Mouse (Mus musculus) CH12.LX (cell line): ENCODE measurements around the gene Trabd2b. TPM values are rescaled to one million over a fixed set of nuclear protein-coding genes. Genes with fewer than 3 reads are reported as not detected.

Source experiments
- DNase-seq: peaks from one replicate; pipeline ENCODE4 v3.0.0-alpha.2; 2013; ENCODE audit errors: extremely low read depth
- H3K27ac ChIP-seq: 2 replicates; pipeline ENCODE4 v1.5.1; 2012; ENCODE audit warnings: low read depth, mild to moderate bottlenecking, control low read depth, moderate library complexity; ENCODE audit not compliant: insufficient read depth
- H3K27me3 ChIP-seq: replicated peaks from 2 replicates; pipeline ENCODE3; 2012; ENCODE audit warnings: inconsistent platforms
- H3K36me3 ChIP-seq, 2 experiments: replicated peaks in 1 of 2; 2 replicates each; pipeline versions ENCODE3 to v1.6.1; 2012; ENCODE audit warnings: inconsistent platforms in 1 of 2, low read length in 1 of 2, mild to moderate bottlenecking in 1 of 2, mixed read lengths in 1 of 2, moderate library complexity in 1 of 2; ENCODE audit not compliant: control insufficient read depth in 1 of 2, insufficient read depth in 1 of 2
- H3K4me1 ChIP-seq, 2 experiments: 2 replicates each; pipeline ENCODE4 v1.6.1; 2012; ENCODE audit warnings: inconsistent platforms in 1 of 2, moderate library complexity in 1 of 2; ENCODE audit not compliant: insufficient read depth in 2 of 2, control insufficient read depth in 1 of 2
- H3K4me2 ChIP-seq: 2 replicates; pipeline ENCODE4 v1.6.1; 2012; ENCODE audit warnings: low read depth, mild to moderate bottlenecking, control low read depth; ENCODE audit not compliant: poor library complexity, insufficient read depth, severe bottlenecking
- H3K4me3 ChIP-seq, 3 experiments: fragments of 150-350 bp in 1 of 3; sonication (generic) in 1 of 3; replicated peaks in 1 of 3; 2 replicates each; pipeline versions ENCODE3 to v1.5.1; 2011 to 2012; ENCODE audit warnings: low read depth in 2 of 3, low read length in 2 of 3, mild to moderate bottlenecking in 2 of 3, moderate library complexity in 2 of 3, control low read depth in 1 of 3, improper control_type of control experiment in 1 of 3, inconsistent platforms in 1 of 3, mixed read lengths in 1 of 3; ENCODE audit not compliant: poor library complexity in 1 of 3
- H3K79me2 ChIP-seq: replicated peaks from 2 replicates; pipeline ENCODE4 v1.6.1; 2012; ENCODE audit warnings: mild to moderate bottlenecking, moderate library complexity; ENCODE audit not compliant: control insufficient read depth, poor library complexity, insufficient read depth, severe bottlenecking; ENCODE audit errors: extremely low read depth
- H3K9ac ChIP-seq: 2 replicates; pipeline ENCODE4 v1.6.1; 2012; ENCODE audit warnings: low read depth, mild to moderate bottlenecking, control low read depth, moderate library complexity; ENCODE audit not compliant: insufficient read depth
- H3K9me3 ChIP-seq: replicated peaks from 2 replicates; pipeline ENCODE3; 2012; ENCODE audit warnings: low read length, inconsistent platforms, mixed read lengths
- CHD1 ChIP-seq: IDR thresholded peaks from 2 replicates; pipeline ENCODE4 v1.6.1; 2012; ENCODE audit warnings: low read depth, low read length, improper control_type of control experiment, inconsistent platforms
- CTCF ChIP-seq, 2 experiments: IDR thresholded peaks in 1 of 2; conservative IDR thresholded peaks in 1 of 2; 2 replicates each; pipeline ENCODE4 v1.5.1; 2011 to 2012; ENCODE audit warnings: low read depth in 2 of 2, low read length in 2 of 2, improper control_type of control experiment in 1 of 2, inconsistent platforms in 1 of 2, mild to moderate bottlenecking in 1 of 2, moderate library complexity in 1 of 2
- ELF1 ChIP-seq: IDR thresholded peaks from 2 replicates; pipeline ENCODE4 v1.6.1; 2014; ENCODE audit warnings: low read depth, mild to moderate bottlenecking, inconsistent platforms, low read length, improper control_type of control experiment
- EP300 ChIP-seq: IDR thresholded peaks from 2 replicates; pipeline ENCODE4 v1.6.1; 2011; ENCODE audit warnings: low read length, improper control_type of control experiment
- HCFC1 ChIP-seq: IDR thresholded peaks from 2 replicates; pipeline ENCODE4 v1.6.1; 2012; ENCODE audit warnings: low read depth, mild to moderate bottlenecking, inconsistent platforms, low read length, improper control_type of control experiment
- IRF4 ChIP-seq: IDR thresholded peaks from 2 replicates; pipeline ENCODE4 v1.6.1; 2014; ENCODE audit warnings: low read depth, mild to moderate bottlenecking, inconsistent platforms, low read length, improper control_type of control experiment
- KAT2A ChIP-seq: IDR thresholded peaks from 2 replicates; pipeline ENCODE4 v1.6.1; 2012; ENCODE audit warnings: low read length, improper control_type of control experiment, inconsistent platforms; ENCODE audit not compliant: insufficient replicate concordance
- MAX ChIP-seq: IDR thresholded peaks from 2 replicates; pipeline ENCODE4 v1.6.1; 2011; ENCODE audit warnings: low read length, improper control_type of control experiment
- MAZ ChIP-seq: IDR thresholded peaks from 2 replicates; pipeline ENCODE4 v1.6.1; 2012; ENCODE audit warnings: low read depth, mild to moderate bottlenecking, inconsistent platforms, low read length, improper control_type of control experiment, moderate library complexity
- MEF2A ChIP-seq: IDR thresholded peaks from 2 replicates; pipeline ENCODE4 v1.6.1; 2014; ENCODE audit warnings: low read depth, mild to moderate bottlenecking, inconsistent platforms, low read length, improper control_type of control experiment, borderline replicate concordance
- MYC ChIP-seq: IDR thresholded peaks from 2 replicates; pipeline ENCODE4 v1.6.1; 2011; ENCODE audit warnings: low read depth, mild to moderate bottlenecking, improper control_type of control experiment, low read length
- NELFE ChIP-seq: IDR thresholded peaks from 2 replicates; pipeline ENCODE4 v1.6.1; 2011; ENCODE audit warnings: low read depth, low read length, improper control_type of control experiment
- NRF1 ChIP-seq: IDR thresholded peaks from 2 replicates; pipeline ENCODE4 v1.6.1; 2014; ENCODE audit warnings: low read depth, mild to moderate bottlenecking, inconsistent platforms, low read length, improper control_type of control experiment, moderate library complexity
- PAX5 ChIP-seq: IDR thresholded peaks from 2 replicates; pipeline ENCODE4 v1.6.1; 2012; ENCODE audit warnings: low read length, inconsistent platforms, mixed read lengths
- POLR2A ChIP-seq: IDR thresholded peaks from 2 replicates; pipeline ENCODE4 v1.6.1; 2011; ENCODE audit warnings: low read depth, mild to moderate bottlenecking, improper control_type of control experiment, low read length
- POLR2AphosphoS2 ChIP-seq: IDR thresholded peaks from 2 replicates; pipeline ENCODE4 v1.6.1; 2011; ENCODE audit warnings: low read depth, low read length, improper control_type of control experiment
- RAD21 ChIP-seq: IDR thresholded peaks from 2 replicates; pipeline ENCODE4 v1.6.1; 2011; ENCODE audit warnings: low read depth, mild to moderate bottlenecking, low read length, improper control_type of control experiment, moderate library complexity
- SIN3A ChIP-seq: IDR thresholded peaks from 2 replicates; pipeline ENCODE4 v1.6.1; 2012; ENCODE audit warnings: low read length, improper control_type of control experiment, inconsistent platforms
- SMC3 ChIP-seq: IDR thresholded peaks from 2 replicates; pipeline ENCODE4 v1.6.1; 2011; ENCODE audit warnings: low read depth, low read length, improper control_type of control experiment
- TBP ChIP-seq: conservative IDR thresholded peaks from 2 replicates; pipeline ENCODE4 v1.6.1; 2011; ENCODE audit warnings: low read depth, low read length, improper control_type of control experiment
- UBTF ChIP-seq: IDR thresholded peaks from 2 replicates; pipeline ENCODE4 v1.6.1; 2012; ENCODE audit warnings: low read depth, mild to moderate bottlenecking, inconsistent platforms, low read length, improper control_type of control experiment, moderate library complexity
- USF2 ChIP-seq: conservative IDR thresholded peaks from 2 replicates; pipeline ENCODE4 v1.6.1; 2011; ENCODE audit warnings: low read depth, low read length, improper control_type of control experiment
- ZC3H11A ChIP-seq: IDR thresholded peaks from 2 replicates; pipeline ENCODE4 v1.6.1; 2012; ENCODE audit warnings: low read depth, mild to moderate bottlenecking, inconsistent platforms, low read length, improper control_type of control experiment
- ZKSCAN1 ChIP-seq: IDR thresholded peaks from 2 replicates; pipeline ENCODE4 v1.6.1; 2012; ENCODE audit warnings: low read depth, inconsistent platforms, low read length, improper control_type of control experiment, borderline replicate concordance
- ZMIZ1 ChIP-seq: IDR thresholded peaks from 2 replicates; pipeline ENCODE4 v1.6.1; 2012; ENCODE audit warnings: low read depth, mild to moderate bottlenecking, inconsistent platforms, low read length, improper control_type of control experiment
- dilution Hi-C: fragments of 300-500 bp; cut with MboI; formaldehyde crosslinking; loops from 2 replicates; pipeline ENCODE4 v1.14.3; 2020; ENCODE audit warnings: low sequenced_read_pairs; ENCODE audit not compliant: extremely low pct_unique_long_range_greater_than_20kb, extremely low pct_ligation_motif_present
- in situ Hi-C: fragments of 300-500 bp; cut with MboI; formaldehyde crosslinking; loops from 3 replicates; pipeline ENCODE4 v1.14.3; 2019; ENCODE audit warnings: low sequenced_read_pairs, low pct_ligation_motif_present, low pct_unique_long_range_greater_than_20kb, mixed read lengths
- polyA plus RNA-seq: library from polyadenylated mRNA; unstranded; fragments of >175 nt; gene quantifications from 2 replicates; pipeline ENCODE4 v1.2.1, GENCODE M21; 2012; ENCODE audit warnings: low read depth; ENCODE audit not compliant: insufficient read length
- total RNA-seq, 2 experiments: library from RNA; depleted of rRNA; stranded (reverse); fragments of 300-350 nt in 1 of 2; fragments of >200 nt in 1 of 2; gene quantifications; 2 replicates each; pipeline ENCODE4 v1.2.3; 2012 to 2014

The Trabd2b gene
- total and polyA plus RNA-seq, 3 experiments: not detected

DNA sequence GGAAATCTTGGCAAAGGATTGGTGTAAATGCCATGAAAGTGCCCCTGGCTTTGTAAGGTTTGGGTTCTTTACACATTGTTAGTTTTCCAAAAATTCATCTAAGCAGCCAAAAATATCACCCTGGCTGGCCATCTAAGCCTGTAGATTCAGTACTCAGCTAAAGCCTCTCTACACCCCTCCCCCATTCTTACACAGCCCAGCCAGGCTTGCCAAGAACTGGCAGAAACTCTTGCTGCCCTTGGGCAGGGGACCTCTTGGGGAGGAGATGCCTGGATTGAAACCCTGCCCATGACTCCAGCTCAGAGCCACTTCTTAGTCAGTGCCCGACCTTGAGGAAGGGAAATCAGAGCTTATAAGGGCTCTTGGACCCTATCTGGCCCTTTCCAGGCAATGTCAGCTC, 207.6 kb downstream of the Trabd2b start:
- H3K9me3 ChIP-seq: no peaks in the 10 kb centered on the region
- dilution Hi-C loops: no loop called here
- in situ Hi-C loops: no loop called here
- no peaks in the 10 kb centered on the region for H3K79me2 ChIP-seq
- no peak for DNase-seq
- peaks cover 69% of the 10 kb centered on the region for H3K27me3 ChIP-seq
- H3K4me1 ChIP-seq: no peaks in the 10 kb centered on the region
- H3K4me3 ChIP-seq: no peak overlapping the region
- H3K4me2 ChIP-seq: no peak overlapping the region
- TF ChIP-seq ZMIZ1 (no peak), IRF4 (no peak), UBTF (no peak), ZKSCAN1 (no peak), PAX5 (no peak), CTCF (conservative IDR thresholded peaks at IDR 0.05 in 1 of 2, IDR thresholded peaks at IDR 0.05 in 1 of 2; ENCODE audit: low read depth in 2 of 2, low read length in 2 of 2) (no peak), NRF1 (no peak), CHD1 (no peak), MAX (no peak), SIN3A (no peak), NELFE (no peak), MEF2A (no peak), USF2 (no peak), POLR2AphosphoS2 (no peak), MAZ (no peak), POLR2A (no peak), KAT2A (no peak)
- no peak overlapping the region for H3K27ac ChIP-seq
- H3K9ac ChIP-seq: no peak overlapping the region
- H3K36me3 ChIP-seq: no peaks in the 10 kb centered on the region

DNA sequence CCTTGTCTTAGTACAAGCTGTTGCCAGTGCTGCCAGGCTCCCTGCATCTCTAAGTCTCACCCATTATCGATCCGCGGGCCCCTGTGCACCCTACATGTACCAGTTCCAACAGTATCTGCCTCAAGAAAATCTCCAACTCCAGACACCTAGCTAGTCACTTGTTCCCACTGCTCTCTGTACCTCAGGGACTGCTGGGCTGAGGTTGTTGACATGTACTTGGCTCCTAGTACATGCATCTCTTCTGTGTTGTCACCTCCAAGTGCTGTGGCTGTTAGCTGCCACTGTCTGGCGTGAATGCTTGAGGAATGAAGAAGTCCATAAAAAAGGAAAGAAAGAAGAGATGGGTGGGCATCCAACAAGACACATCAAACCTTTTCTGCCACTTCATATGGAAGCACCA, 209.2 kb downstream of the Trabd2b start:
- H3K27ac ChIP-seq: no peak overlapping the region
- dilution Hi-C loops (no loop called here), in situ Hi-C loops (no loop called here)
- H3K9ac ChIP-seq: no peak overlapping the region
- no peak overlapping the region for H3K4me2 ChIP-seq
- DNase-seq: no peak
- H3K79me2 ChIP-seq: no peaks in the 10 kb centered on the region
- TF ChIP-seq EP300 (no peak), UBTF (no peak), ZC3H11A (no peak), TBP (no peak), MAZ (no peak), HCFC1 (no peak), SMC3 (no peak), ZMIZ1 (no peak), ELF1 (no peak), NELFE (no peak), RAD21 (no peak), NRF1 (no peak), MYC (no peak), ZKSCAN1 (no peak), POLR2A (no peak), SIN3A (no peak)
- peaks cover 75% of the 10 kb centered on the region for H3K27me3 ChIP-seq
- no peaks in the 10 kb centered on the region for H3K9me3 ChIP-seq
- no peaks in the 10 kb centered on the region for H3K36me3 ChIP-seq
- no peak overlapping the region for H3K4me3 ChIP-seq
- H3K4me1 ChIP-seq: no peaks in the 10 kb centered on the region
